Mouse (Mus musculus) testis, adult 2 months (tissue): ENCODE data around the gene Tsc22d1.

Source experiments
- CTCF ChIP-seq: fragments of 200-500 bp; IDR thresholded peaks from 2 replicates; pipeline ENCODE4 v1.5.1; 2012; ENCODE audit warnings: low read depth, mild to moderate bottlenecking, inconsistent platforms, low read length, moderate library complexity; ENCODE audit not compliant: control insufficient read depth, insufficient read depth, insufficient replicate concordance
- POLR2A ChIP-seq: fragments of 200-500 bp; IDR thresholded peaks from 2 replicates; pipeline ENCODE4 v1.6.1; 2012; ENCODE audit warnings: low read depth, mild to moderate bottlenecking, inconsistent platforms, low read length, moderate library complexity; ENCODE audit not compliant: control insufficient read depth

DNA sequence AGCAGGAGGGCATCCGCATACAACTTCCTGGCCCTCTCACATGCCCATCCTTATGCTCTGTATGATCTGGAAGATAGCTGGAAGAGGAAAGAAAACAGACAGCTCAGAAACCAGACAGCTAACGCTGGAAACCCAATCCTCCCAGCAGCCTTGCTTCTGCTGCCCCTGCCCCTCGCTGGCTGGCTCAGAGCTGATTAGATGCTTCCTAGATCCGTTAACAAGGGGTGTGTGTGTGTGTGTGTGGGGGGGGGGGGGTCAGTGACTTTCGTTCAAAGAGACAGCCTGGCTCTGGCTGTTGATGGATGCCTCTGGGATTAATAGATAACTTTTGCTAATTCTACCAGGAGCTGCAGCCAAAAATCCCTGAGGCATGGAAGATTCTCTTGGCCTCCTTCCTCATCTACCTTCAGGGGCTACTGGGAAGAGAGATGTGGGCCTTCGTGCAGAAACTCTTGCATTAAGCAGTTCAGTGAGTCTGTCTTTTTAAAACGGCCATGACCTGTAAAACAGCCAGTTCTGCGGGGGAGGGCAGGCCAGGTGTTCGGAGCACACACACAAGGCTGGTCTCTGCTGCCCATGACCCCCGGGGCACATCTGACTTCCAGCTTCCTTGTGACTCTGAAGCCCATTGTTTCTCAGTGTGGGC lies 118.5 kb downstream of the Tsc22d1 start:
- TF ChIP-seq CTCF (no peak), POLR2A (no peak)
